Comparison of ENCODE assay signal across 10 mouse cellular contexts in genomic region chr17:28331241-28332112, GRCm38 (mm10). TPM values are rescaled to one million over a fixed set of nuclear protein-coding genes. Genes with fewer than 3 reads are reported as not detected.
DNase-seq lines count a peak whose midpoint lies in the region; ATAC-seq and TF ChIP-seq lines count a peak whose summit lies in the region.
"Had no signal": no experiment of that assay in that cellular context is flagged by ENCODE, and none has a peak within 500 bp of the region (broad histone marks: within the 10 kb centered on the region; RNA-seq: fewer than 3 reads in every experiment).

No protein-coding gene starts in this region.

- H3K27me3 ChIP-seq in heart, adult 2 months (ENCODE audit: control insufficient read depth, insufficient read depth, low read length): no peaks in the 10 kb centered on the region
- no peaks in the 10 kb centered on the region for H3K27me3 ChIP-seq in neural tube, embryonic 15.5 days (replicated peaks)
- H3K27me3 ChIP-seq in limb, embryonic 10.5 days (ENCODE audit: low read depth, poor library complexity, severe bottlenecking): no peaks in the 10 kb centered on the region
- H3K27me3 ChIP-seq: hindbrain, embryonic 13.5 days had no signal

- H3K27ac ChIP-seq in heart, adult 2 months: no peak overlapping the region
- no peak overlapping the region for H3K27ac ChIP-seq in neural tube, embryonic 15.5 days (replicated peaks)
- peak overlapping the region; percentile 71; the same call in 1 of the 2 replicates for H3K27ac ChIP-seq in limb, embryonic 10.5 days
- H3K27ac ChIP-seq: hindbrain, embryonic 13.5 days had no signal

- H3K9ac ChIP-seq in heart, adult 2 months (ENCODE audit: low read depth, low read length): no peak overlapping the region
- H3K9ac ChIP-seq in neural tube, embryonic 15.5 days (replicated peaks): no peak overlapping the region

- no peak for TF ChIP-seq EP300 in heart, adult 2 months (IDR thresholded peaks at IDR 0.05; ENCODE audit: insufficient read depth, low read depth, low read length)

- TF ChIP-seq CTCF in heart, adult 2 months (IDR thresholded peaks at IDR 0.05): no peak

- H3K4me3 ChIP-seq in heart, adult 2 months: no peak overlapping the region
- no peak overlapping the region for H3K4me3 ChIP-seq in neural tube, embryonic 15.5 days (replicated peaks)
- H3K4me3 ChIP-seq in limb, embryonic 10.5 days: peak overlapping the region; percentile 17; the same call in 1 of the 2 replicates
- H3K4me3 ChIP-seq: hindbrain, embryonic 13.5 days had no signal

- 0 out of 2 replicates have a peak overlapping the region, but pooled peaks have one; percentile 5 for H3K4me2 ChIP-seq in neural tube, embryonic 15.5 days
- H3K4me2 ChIP-seq: hindbrain, embryonic 13.5 days had no signal

- H3K9me3 ChIP-seq in neural tube, embryonic 15.5 days (replicated peaks): no peaks in the 10 kb centered on the region
- H3K9me3 ChIP-seq in limb, embryonic 10.5 days (replicated peaks): no peaks in the 10 kb centered on the region
- H3K9me3 ChIP-seq: hindbrain, embryonic 13.5 days had no signal

- 73% methylated on average over 7 of the region's 7 CpGs for WGBS in heart, adult 2 months
- WGBS in neural tube, embryonic 15.5 days: 38% methylated on average over 5 of the region's 7 CpGs
- 25% methylated on average over 5 of the region's 7 CpGs for WGBS in limb, embryonic 10.5 days

- no peaks in the 10 kb centered on the region for H3K79me2 ChIP-seq in heart, adult 2 months (replicated peaks; ENCODE audit: control insufficient read depth, insufficient read depth, low read length)

- no peak for DNase-seq in heart, adult 2 months
- DNase-seq in heart, postnatal 4 days: no peak
- no peak for DNase-seq in neural tube, embryonic 10.5 days (ENCODE audit: extremely low spot score, low spot score)
- peak; percentile 56 for DNase-seq in limb, embryonic 10.5 days (ENCODE audit: low spot score)
- DNase-seq in thymus, postnatal 14 days: no peak
- DNase-seq in cerebellum, postnatal 36 days: no peak
- DNase-seq in lung, postnatal 10 days: no peak
- DNase-seq: layer of hippocampus, adult 9-11 months had no signal

- intact Hi-C loops in heart, adult 2 months (cut with DNase I): no loop called here

- H3K4me1 ChIP-seq in heart, adult 2 months (ENCODE audit: control insufficient read depth, insufficient read depth, low read length): peaks cover 2% of the 10 kb centered on the region
- peaks cover 44% of the 10 kb centered on the region for H3K4me1 ChIP-seq in neural tube, embryonic 15.5 days
- peaks cover 68% of the 10 kb centered on the region for H3K4me1 ChIP-seq in limb, embryonic 10.5 days

- peak; percentile 5; the same call in 1 of the 2 replicates for TF ChIP-seq POLR2A in heart, adult 2 months (IDR thresholded peaks at IDR 0.05; ENCODE audit: insufficient read depth, low read depth, low read length)

- ATAC-seq in neural tube, embryonic 15.5 days (ENCODE audit: low FRiP score): no peak

- H3K36me3 ChIP-seq in heart, adult 2 months (ENCODE audit: control insufficient read depth, insufficient read depth, low read length): peaks cover 4% of the 10 kb centered on the region; the same call in 1 of the 2 replicates
- H3K36me3 ChIP-seq in neural tube, embryonic 15.5 days: peaks cover 19% of the 10 kb centered on the region
- peaks cover 77% of the 10 kb centered on the region for H3K36me3 ChIP-seq in limb, embryonic 10.5 days

RNA-seq across cellular contexts. Expression of gene Rpl10a, which starts 3.2 kb away (rescaled TPM):
- 100 to 1,000 TPM; 360 to 417 TPM for total RNA-seq in heart, adult 2 months (2021)
- 634 and 1,197 TPM in 2 replicates for polyA plus RNA-seq in heart, adult 2 months (2012; rRNA removed)
- total RNA-seq in heart, postnatal 4 days (2021): 100 to 1,000 TPM; 663 to 665 TPM
- 329 and 387 TPM in 2 replicates for polyA plus RNA-seq in neural tube, embryonic 15.5 days (2015; fragmentation: Nextera tagmentation; extraction: Ambion mirVana)
- 502 and 576 TPM in 2 replicates for polyA plus RNA-seq in limb, embryonic 10.5 days (2016; fragmentation: Nextera tagmentation; extraction: Ambion mirVana)

RNA-seq across cellular contexts. Expression of gene Fance, which starts 18.2 kb away (rescaled TPM):
- 10 to 100 TPM; 11.2 to 12.0 TPM for total RNA-seq in heart, adult 2 months (2021)
- polyA plus RNA-seq in heart, adult 2 months (2012; rRNA removed): 7.4 and 11.8 TPM in 2 replicates
- total RNA-seq in heart, postnatal 4 days (2021): 10 to 100 TPM; 18.7 to 19.4 TPM
- 26.3 and 30.3 TPM in 2 replicates for polyA plus RNA-seq in neural tube, embryonic 15.5 days (2015; fragmentation: Nextera tagmentation; extraction: Ambion mirVana)
- polyA plus RNA-seq in limb, embryonic 10.5 days (2016; fragmentation: Nextera tagmentation; extraction: Ambion mirVana): 32.9 and 35.5 TPM in 2 replicates

RNA-seq across cellular contexts. Expression of gene Tead3, which starts 19.1 kb away (rescaled TPM):
- total RNA-seq in heart, adult 2 months (2021): 10 to 100 TPM; 12.7 to 13.7 TPM
- 20.2 and 21.2 TPM in 2 replicates for polyA plus RNA-seq in heart, adult 2 months (2012; rRNA removed)
- 10 to 100 TPM; 26.3 to 30.2 TPM for total RNA-seq in heart, postnatal 4 days (2021)
- 1.5 and 3.2 TPM in 2 replicates for polyA plus RNA-seq in neural tube, embryonic 15.5 days (2015; fragmentation: Nextera tagmentation; extraction: Ambion mirVana)
- 5.2 and 9.8 TPM in 2 replicates for polyA plus RNA-seq in limb, embryonic 10.5 days (2016; fragmentation: Nextera tagmentation; extraction: Ambion mirVana)

RNA-seq across cellular contexts. Expression of gene Tulp1, which starts 33.5 kb away (rescaled TPM):
- not detected for total RNA-seq in heart, adult 2 months (2021)
- 0.38 TPM in 1 of 2 replicates, not detected in the other for polyA plus RNA-seq in heart, adult 2 months (2012; rRNA removed)
- total RNA-seq in heart, postnatal 4 days (2021): 1 to 10 TPM; 1.0 to 1.5 TPM
- 1.1 and 1.5 TPM in 2 replicates for polyA plus RNA-seq in neural tube, embryonic 15.5 days (2015; fragmentation: Nextera tagmentation; extraction: Ambion mirVana)
- polyA plus RNA-seq in limb, embryonic 10.5 days (2016; fragmentation: Nextera tagmentation; extraction: Ambion mirVana): 3.4 and 4.1 TPM in 2 replicates
